Mouse (Mus musculus) megakaryocyte progenitor cell, adult 5-6 weeks (primary cell): ENCODE results near the gene Rab11fip5. TPM values are rescaled to one million over a fixed set of nuclear protein-coding genes. Genes with fewer than 3 reads are reported as not detected.

ENCODE experiments used
- ATAC-seq: replicated peaks from 2 replicates; pipeline ENCODE4 v1.8.0; 2016; ENCODE audit warnings: mild to moderate bottlenecking, moderate TSS enrichment, inconsistent platforms; ENCODE audit not compliant: poor library complexity
- total RNA-seq, 2 experiments: library from RNA; stranded (forward) in 1 of 2; stranded (reverse) in 1 of 2; fragments of 157-497, 149-512 nt in 1 of 2; fragments of 200-1000 nt in 1 of 2; gene quantifications; 2 replicates each; pipeline versions ENCODE4 v1.2.3 to v1.2.4; 2015 to 2017

Gene Rab11fip5
- total RNA-seq, 2 experiments from 2014 or later, result 4.4 to 5.5 TPM

DNA sequence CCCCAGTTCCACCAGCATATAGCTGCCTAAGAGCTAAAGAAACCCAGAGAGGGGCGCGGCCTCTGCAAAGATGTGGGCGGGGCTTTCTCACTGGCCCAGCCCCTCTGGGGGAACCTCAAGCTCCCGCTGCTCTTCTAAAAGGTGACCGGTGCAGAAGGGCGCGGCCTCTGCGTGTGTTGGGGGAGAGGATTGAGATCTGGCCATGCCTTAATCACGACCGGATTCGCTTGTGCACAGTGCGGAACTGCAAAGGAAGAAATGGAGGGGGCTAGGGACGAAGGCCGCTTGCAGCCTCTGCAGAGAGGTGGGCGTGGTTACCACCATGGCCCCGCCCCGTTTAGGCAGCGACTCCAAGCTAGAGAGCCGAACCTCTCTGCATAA, 290 bp upstream of the Rab11fip5 start:
- peak; percentile 90 for ATAC-seq

DNA sequence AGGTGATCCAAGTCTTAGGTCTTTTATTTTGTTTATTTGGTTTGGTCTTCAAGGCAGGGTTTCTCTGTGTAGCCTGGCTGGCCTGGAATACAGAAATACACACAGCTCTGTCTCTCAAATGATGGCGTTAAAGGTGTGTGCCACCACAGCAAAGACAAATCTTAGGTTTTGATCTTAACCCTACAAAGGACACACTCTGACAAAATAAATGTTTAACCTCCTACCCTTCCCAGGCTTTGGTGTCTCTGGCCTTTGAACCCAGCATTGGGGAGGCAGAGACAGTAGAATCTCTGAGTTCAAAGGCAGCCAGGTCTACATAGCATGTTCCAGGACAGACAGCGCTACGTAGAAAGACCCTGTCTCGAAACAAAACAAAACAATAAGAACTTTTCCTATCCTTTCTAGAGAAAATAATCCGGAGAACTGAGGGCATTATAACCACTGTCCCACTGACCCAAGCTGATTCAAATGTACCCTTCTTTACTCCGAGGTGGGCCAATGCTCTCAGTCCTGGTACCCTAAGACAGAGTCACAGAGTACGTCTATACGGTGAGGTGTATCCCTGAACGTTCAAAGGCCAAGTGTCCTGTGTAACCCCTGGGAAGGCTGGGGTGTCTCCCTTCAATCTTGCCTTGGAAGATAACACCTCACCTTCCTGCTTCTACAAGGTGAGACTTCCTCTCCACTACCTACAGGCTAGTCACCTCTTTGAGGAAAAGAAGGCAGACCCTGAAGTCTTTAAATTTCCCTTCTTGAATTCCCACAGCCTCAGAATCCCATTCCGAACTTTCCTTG, 1.2 kb downstream of the Rab11fip5 start:
- no peak for ATAC-seq

DNA sequence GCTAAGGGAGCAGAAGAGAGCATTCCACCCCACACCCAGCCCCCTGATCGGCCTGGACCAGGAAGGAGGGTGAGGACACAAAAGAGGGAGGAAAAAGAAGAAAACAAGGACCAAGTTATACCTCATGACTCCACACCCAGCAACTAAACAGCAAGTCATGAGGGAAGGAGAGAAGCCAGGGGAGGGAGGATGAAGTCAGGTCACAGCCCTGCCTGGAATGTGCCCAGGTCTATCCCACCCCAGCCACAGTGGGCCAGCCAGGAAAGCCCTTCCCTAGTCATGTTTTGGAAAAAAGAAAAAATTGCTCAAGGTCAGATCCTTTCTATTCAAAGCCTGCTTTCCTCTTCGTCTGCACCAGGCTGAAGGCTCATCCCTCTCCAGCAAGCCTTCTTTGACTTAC, 1.9 kb downstream of the Rab11fip5 start:
- no peak for ATAC-seq

DNA sequence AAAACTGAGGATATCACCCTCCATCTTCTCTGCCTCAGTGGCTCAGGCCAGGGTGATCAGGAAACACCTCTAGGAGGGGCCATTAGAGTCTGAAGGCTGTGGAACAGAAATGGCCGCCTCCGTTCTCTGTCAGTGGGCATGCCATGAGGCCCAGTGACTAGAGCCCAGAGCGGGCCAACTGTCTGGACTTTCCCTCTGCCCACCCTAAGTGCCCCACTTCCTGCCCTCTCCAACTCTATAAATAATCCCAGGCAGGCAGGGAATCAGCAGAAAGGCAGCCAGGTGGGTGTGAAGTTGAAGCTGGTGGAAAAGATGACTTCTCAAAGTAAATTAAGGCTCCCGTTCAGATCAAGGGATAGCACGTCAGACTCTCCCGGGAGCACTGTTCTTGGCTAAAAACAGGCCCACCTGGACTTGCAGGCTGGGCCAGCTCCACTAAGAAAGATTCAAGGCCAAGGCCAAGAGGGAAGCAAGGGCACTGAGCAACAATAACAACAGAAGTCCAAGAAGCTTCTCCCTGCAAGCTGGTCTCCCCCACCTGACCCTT, 2.5 kb downstream of the Rab11fip5 start:
- ATAC-seq, result no peak

DNA sequence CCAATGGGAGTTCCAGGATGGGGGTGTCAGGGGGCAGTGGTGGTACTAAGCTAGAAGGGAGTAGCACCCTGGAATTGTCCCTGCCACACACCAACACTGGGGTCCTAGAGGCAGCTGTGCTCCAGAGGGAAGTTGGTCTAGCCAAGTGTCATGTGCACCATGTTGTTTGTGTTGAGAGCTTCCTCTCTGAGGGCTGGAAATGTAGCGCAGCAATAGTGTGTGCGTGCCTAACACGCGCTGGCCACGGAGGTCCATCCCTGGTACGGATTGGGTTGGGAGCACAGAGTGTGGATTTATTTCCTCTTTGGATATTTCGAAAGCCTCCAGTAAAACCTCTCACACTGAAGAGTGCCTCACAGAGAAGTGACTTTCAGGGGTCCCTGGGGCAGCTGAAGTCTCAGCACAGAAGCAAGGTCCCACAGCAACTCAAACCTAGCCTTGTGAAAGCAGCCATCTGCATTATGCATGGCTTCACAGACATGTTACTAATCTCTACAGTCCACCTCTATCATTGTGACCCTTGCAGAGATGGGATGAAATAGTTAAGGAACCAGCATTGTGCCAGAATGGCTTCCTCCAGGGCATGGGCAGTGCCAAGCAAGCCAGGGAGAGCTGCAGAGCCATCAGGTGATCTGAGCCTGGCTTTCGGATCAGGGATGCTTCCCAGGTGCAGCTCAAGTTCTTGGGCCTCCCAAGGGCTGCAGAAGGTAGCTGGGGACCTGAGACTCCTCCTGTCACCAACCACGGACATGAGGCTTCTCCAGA, 3.6 kb downstream of the Rab11fip5 start:
- ATAC-seq, result no peak

DNA sequence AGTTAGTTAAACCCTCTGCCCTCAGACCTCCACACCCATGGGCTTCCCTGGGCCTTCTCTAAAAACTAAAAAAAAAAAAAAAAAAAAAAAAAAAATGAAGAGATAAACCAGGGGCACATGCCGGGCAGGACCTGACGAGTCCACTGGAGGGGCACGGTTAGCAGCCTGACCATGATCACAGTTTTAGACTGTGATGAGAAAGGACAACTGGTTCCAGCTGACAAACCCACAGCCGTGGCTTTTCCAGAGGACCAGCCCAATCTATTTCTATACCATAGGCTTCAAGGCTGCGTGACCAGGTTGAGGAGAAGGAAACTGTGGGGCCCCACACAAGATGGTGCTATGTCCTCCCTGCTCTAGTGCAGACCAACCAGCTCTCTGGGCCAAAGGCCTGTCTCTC, 4.4 kb downstream of the Rab11fip5 start:
- ATAC-seq, result no peak

DNA sequence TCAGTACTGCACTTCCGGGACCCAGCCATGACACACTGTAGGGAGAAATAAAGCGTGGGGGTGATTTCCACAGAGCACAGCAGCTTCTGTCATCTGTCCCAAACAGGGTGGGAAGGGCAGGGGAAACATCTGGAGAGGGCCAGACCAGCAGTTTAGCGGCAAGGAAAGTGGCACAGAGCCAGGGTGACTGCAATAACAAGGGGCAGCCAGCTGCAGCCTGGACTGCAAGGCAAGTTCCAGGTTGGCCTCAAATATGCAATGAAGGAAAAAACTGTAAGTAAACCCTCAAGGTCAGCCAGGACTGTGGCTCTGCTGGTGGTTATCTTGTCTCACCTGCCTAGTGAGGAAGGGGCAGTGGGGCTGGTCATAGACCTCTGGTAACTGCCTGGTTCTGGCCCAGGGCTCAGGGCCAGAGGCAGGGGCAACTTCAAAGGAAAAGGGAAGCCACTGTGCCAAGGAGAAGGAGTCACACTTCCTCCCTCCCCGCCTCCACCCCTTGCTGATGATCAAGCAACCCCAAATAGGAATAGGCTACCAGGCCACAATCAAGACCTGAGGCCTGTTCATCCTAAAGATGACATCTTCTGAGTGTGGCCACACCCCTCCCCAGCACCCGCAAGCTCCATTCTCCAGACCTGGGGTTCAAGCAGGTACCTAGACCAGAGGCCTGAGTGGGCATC, 5.1 kb downstream of the Rab11fip5 start:
- ATAC-seq, result peak; percentile 71

DNA sequence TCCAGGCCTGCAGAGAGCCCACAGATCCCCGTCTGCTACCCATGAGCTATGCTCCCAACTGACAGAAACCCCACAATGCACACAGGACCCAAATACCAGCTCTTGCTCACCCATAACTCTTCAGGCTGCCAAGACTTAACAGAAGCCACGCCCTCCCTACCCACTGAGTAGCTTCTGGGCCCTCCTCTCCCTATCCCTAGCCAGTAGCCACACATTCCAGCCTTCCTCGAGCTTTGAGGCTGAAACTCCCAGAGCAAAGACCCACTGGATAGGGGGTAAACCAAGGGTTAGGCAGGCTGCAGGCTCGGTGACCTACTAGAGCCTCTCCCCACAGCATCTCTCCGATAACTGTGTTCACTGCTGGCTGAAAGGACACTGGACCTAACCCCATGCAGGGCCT, 5.7 kb downstream of the Rab11fip5 start:
- ATAC-seq, result no peak

DNA sequence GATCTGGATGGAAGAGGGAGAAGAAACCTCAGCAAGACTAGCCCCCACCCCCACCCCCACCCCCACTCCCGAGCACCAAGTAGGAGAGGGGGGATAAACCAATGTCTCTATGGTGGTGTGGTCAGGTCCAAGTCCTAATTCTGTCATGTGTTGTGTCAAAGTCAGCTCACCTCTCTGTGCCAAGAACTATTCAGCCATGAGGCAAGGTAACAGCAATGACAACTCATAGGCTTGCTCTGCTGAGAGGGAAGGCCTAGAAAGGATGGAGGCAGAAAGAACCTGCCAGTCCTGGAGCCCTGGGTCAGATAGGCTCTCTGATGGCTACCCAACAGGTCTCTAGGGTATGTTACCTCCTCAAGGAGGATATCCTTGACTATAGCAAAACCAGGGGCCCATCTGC, 6.3 kb downstream of the Rab11fip5 start:
- ATAC-seq, result no peak

DNA sequence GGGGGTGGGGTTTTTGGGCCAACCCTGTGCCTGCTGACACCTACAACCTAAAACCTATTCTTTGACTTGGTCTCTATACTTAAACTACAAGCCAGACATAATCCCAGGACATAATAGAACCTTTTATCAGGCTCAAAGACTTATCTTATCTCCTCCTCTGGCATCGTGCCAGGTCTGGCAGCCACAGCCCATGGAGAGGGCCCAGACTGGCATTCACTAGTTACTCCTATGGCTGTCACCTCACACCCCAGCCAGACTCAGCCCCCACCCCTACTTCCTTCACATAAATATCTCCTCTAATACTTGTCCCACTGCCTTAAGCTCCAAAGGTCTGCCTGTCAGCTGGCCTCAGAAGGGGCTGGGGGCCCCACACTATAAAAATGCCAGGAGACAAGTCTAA, 8.0 kb downstream of the Rab11fip5 start:
- no peak for ATAC-seq

DNA sequence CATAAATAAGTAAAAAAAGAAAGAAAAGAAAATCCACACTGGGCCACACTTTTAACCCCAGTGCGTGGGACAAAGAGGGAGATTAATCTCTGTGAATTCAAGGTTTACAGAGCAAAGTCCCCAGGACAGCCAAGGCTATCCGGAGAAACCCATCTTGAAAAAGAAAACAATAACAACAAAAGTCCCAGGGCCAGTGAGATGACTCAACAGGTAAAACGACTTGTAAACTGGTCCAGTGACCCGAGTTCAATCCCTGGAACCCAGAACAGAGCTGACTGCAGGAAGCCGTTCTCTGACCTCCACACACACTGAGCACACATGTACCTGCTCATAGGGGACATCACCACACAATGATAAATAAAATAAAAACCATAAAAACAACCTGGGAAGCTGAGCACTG, 10.0 kb downstream of the Rab11fip5 start:
- ATAC-seq, result no peak

DNA sequence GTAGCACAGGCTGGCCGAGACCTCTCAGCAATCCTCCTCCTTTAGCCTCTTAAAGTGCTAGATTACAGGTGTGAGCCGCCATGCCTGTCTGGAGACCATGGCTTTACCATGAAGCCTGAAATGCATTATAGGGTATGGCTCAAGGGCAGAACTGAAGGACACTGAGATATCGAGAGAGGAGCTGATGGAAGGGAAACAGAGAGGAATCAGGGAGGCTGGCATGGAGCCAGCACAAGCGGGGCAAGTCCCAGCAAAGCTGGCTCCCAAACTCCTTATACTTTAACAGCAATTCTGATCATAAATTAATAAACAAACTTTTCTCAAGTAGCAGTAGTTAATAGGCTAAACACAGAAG, 10.6 kb downstream of the Rab11fip5 start:
- no peak for ATAC-seq

DNA sequence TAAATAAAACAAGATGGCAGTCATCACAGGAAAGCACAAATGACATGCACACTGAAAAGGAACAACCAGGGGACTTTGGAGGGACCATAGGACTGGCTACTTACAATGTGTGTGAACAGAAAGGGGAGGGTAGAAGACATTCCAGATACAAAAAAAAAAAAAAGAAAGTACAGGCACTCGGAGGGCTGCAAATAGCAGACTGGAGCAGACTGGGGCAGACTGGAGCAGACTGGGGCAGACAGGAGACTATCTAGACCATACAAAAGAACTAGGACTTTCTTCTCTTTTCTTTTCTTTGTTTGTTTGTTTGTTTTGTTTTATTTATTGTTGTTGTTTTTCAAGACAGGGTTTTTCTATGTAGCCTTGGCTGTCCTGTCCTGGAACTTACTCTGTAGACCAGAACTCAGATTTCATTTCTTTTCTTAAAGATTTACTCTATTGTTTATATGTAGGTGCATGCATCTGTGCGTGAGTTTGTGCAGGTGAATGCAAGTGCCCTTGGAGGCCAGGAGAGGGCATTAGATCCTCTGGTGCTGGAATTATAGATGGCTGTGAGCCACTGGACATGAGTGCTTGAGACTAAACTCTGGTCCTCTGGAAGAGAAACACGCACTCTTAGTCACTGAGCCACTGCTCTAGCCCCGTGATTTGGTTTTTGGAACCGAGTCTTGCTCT, 11.1 kb downstream of the Rab11fip5 start:
- ATAC-seq, result no peak

DNA sequence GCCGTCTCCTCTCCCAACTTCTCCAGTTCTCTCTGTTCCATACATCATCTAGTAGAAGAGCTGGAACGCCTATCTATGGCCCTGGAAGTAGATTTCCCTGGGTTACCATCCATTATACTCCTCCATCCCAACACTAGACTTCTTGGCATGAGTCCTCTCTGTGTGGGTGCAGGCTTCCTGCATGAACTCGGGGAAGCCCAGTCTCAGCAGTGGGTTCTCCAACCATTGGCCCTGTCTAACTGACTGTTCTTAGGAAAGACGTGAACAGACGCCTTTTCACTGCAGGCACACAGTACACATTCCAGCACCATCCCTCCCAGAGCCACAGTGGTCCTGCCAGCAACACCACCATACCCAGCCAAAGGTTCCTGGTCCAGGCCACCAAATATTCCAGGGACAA, 11.8 kb downstream of the Rab11fip5 start:
- no peak for ATAC-seq

DNA sequence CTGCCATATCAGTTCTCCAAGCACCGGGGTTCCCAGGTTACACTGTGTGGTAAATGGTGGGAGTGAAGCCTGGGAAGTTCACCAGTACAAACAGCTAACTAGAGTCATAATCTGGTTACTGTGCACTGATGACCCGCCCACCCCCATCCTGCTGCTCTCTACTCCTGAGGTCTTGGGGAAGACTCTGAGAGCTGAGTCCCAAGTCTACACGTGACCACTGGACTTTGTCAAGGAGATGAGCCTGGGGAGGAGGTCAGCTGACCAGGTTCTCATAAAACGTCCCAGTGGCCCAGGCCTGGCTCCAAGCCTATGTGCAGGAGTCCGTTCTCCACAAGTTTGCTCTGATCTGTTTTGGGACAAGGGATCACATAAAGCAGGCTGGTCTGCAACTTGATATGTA, 14.1 kb downstream of the Rab11fip5 start:
- no peak for ATAC-seq

DNA sequence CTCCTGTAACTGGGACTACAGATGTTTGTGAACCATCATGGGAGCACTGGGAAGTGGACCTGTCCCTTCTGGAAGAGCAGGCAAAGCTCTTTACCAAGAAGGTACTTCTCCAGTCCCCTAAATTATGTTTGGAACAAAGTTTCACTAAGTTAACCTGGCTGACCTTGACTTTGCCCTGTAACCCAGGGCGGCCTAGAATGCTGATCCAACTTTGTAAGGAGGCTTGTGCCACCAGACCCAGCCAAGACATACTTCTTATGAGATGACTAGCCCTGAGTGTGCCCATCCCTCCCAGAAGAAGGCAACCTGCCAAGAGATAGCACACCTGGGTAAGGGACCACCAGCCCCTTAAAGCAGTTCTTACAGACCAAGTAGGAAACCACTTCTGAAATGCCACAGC, 15.6 kb downstream of the Rab11fip5 start:
- ATAC-seq, result no peak

DNA sequence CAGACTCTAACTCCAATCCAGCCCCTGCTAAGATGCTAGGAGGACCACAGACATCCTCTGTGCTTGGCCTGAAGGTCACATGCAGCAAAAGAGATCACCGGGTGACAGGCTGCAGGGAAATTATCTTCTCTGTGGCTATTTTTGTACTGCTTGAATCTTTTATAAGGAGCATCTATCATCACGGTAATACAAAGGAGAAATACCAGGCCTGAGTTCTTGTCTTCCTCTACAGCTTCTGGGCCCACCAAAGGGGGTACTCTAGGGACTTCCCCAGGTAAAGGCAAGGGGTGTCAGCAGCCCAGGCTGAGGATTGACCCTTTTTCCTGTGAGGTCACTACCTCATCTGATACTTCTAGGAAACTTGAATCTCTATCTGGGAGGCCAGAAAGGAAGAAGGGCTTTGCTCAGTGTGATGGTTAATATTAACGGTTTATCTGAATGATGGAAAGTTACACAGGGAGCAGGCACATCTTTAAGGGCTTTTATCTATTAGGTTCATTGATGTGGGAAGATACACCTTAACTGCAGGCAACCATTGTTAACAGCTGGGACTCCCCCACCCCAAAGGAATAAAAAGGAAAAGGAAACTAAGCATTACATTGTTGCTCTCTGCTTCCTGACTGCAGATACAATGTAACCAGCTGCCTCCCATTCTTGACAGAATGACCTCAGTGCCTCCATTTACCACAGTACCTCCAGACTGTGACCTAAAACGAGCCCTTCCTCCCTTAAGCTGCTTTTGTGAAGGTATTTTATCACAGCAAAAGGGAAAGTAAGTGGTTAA, 17.6 kb downstream of the Rab11fip5 start:
- ATAC-seq, result no peak

DNA sequence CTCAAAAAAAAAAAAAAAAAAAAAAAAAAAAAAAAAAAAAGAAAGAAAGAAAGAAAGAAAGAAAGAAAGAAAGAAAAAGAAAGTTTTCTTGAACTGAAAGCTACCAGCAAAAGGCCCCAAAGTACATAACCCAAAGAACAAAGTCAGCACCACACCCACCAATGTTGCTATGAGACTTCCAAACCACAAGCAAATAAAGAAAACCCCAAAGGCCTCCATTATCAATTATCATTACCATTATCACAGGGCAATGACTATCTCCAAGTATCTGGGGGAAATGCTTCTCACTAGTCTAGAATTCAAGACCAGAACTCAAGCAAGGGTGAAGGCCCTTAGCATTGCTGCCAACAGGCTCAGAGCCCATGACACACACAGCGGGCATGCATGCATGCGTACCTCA, 18.7 kb downstream of the Rab11fip5 start:
- 0 out of 2 replicates have a peak, but pooled peaks have one; percentile 14 for ATAC-seq

DNA sequence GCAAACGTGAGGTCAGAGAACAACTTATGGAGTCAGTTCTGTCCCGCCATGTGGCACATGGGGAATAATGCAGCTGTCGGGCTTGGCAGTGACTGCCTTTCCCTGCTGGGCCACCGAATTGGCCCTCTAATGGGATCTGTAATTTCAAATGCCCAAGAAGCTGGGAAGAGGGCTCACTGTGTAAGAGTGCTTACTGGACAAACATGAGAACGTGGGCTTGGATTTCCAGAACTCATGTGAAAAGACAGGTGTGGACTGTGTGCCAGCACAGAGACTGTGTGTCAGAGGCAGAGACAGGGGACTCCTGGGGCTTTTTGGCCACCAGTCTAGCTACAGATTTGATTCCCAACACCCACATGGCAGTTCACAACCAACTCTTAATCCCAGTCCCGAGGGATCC, 19.7 kb downstream of the Rab11fip5 start:
- no peak for ATAC-seq

DNA sequence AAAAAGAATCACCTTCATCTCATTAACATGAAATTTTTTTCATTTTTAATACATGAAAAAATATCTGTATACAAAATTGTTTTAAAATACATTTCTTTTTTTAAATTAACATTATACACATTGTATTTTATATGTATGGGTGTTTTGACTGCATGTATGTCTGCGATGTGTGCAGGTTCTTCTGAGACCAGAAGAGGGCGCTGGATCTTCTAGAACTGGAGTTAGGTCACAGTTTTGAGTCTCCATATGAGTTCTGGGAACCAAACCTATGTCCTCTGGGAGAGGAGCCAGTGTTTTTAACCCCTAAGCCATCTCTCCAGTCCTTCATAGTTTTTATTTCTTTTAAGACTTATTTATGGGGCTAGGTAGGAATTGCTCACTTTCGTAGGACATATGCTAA, 20.7 kb downstream of the Rab11fip5 start:
- no peak for ATAC-seq
